Mouse (Mus musculus): ENCODE measurements at regions not wholly inside any gene's neighbourhood (a gene's known extent, or its start where the extent isn't known, plus 50 kb on each side); places are given as distances from the start of the nearest gene placed in this dataset.
"Not testable (repeated sequence)": the region's sequence is repeated elsewhere in the genome, so short reads cannot be mapped to it uniquely, and the experiment has no call there.

- not testable (repeated sequence) for H3K9me3 ChIP-seq (replicated peaks); H3K4me1 ChIP-seq; H3K4me3 ChIP-seq; H3K36me3 ChIP-seq; DNase-seq (ENCODE audit: low spot score); H3K27ac ChIP-seq; H3K27me3 ChIP-seq (ENCODE audit: low read depth, poor library complexity, severe bottlenecking)
- WGBS: 53% methylated on average over 3 of the region's 3 CpGs
These were observed 828.1 kb downstream of the Gm10330 start for GRCm38 (mm10) chr12:22951956-22952355.

- DNase-seq (ENCODE audit: low spot score): peak; percentile 75
- WGBS: 2% methylated on average over 47 of the region's 53 CpGs
- H3K9me3 ChIP-seq (replicated peaks); H3K36me3 ChIP-seq; H3K4me1 ChIP-seq; H3K27me3 ChIP-seq (ENCODE audit: low read depth, poor library complexity, severe bottlenecking): not testable (repeated sequence)
- Histone ChIP-seq H3K27ac (peak overlapping the region; percentile 85), H3K4me3 (peak overlapping the region; percentile 60)
These were observed 873.9 kb downstream of the Gm10330 start for GRCm38 (mm10) chr12:22906156-22906555.

Data from limb, embryonic 10.5 days (tissue).